Mouse (Mus musculus) CH12.LX (cell line): ENCODE measurements around the gene Zfp51.
"Not testable (repeated sequence)": the region's sequence is repeated elsewhere in the genome, so short reads cannot be mapped to it uniquely, and the experiment has no call there.

Experiments used
- CTCF ChIP-seq, 2 experiments: IDR thresholded peaks in 1 of 2; conservative IDR thresholded peaks in 1 of 2; 2 replicates each; pipeline ENCODE4 v1.5.1; 2011 to 2012; ENCODE audit warnings: low read depth in 2 of 2, low read length in 2 of 2, improper control_type of control experiment in 1 of 2, inconsistent platforms in 1 of 2, mild to moderate bottlenecking in 1 of 2, moderate library complexity in 1 of 2
- GABPA ChIP-seq: IDR thresholded peaks from 2 replicates; pipeline ENCODE4 v1.6.1; 2012; ENCODE audit warnings: low read depth, low read length, improper control_type of control experiment, inconsistent platforms; ENCODE audit not compliant: insufficient replicate concordance
- MAZ ChIP-seq: IDR thresholded peaks from 2 replicates; pipeline ENCODE4 v1.6.1; 2012; ENCODE audit warnings: low read depth, mild to moderate bottlenecking, inconsistent platforms, low read length, improper control_type of control experiment, moderate library complexity
- TCF12 ChIP-seq: IDR thresholded peaks from 2 replicates; pipeline ENCODE4 v1.6.1; 2014; ENCODE audit warnings: low read depth, mild to moderate bottlenecking, inconsistent platforms, low read length, improper control_type of control experiment
- USF1 ChIP-seq: IDR thresholded peaks from 2 replicates; pipeline ENCODE4 v1.6.1; 2014; ENCODE audit warnings: low read depth, mild to moderate bottlenecking, inconsistent platforms, low read length, improper control_type of control experiment
- ZC3H11A ChIP-seq: IDR thresholded peaks from 2 replicates; pipeline ENCODE4 v1.6.1; 2012; ENCODE audit warnings: low read depth, mild to moderate bottlenecking, inconsistent platforms, low read length, improper control_type of control experiment

GRCm38 (mm10) chr17:21474729-21475128, 24.6 kb downstream of the Zfp51 start:
- TF ChIP-seq TCF12; USF1; MAZ; CTCF (conservative IDR thresholded peaks at IDR 0.05 in 1 of 2, IDR thresholded peaks at IDR 0.05 in 1 of 2; ENCODE audit: low read depth in 2 of 2, low read length in 2 of 2); GABPA; ZC3H11A: not testable (repeated sequence)
